Mouse (Mus musculus) lung, embryonic 15.5 days (tissue): ENCODE measurements at regions not wholly inside any gene's neighbourhood (a gene's known extent, or its start where the extent isn't known, plus 50 kb on each side); places are given as distances from the start of the nearest gene placed in this dataset.

Experiments used
- ATAC-seq: fragments of 200-750 bp; cut with Nextera tagmentation; 2 replicates; pipeline ENCODE4 v1.8.0; 2017; ENCODE audit warnings: moderate number of reproducible peaks, borderline replicate concordance; ENCODE audit not compliant: low FRiP score, low TSS enrichment; ENCODE audit errors: extremely low read depth
- H3K27ac ChIP-seq: fragments of 300-500 bp; sonication (generic); 2 replicates; pipeline ENCODE4 v1.5.1; 2015; ENCODE audit warnings: moderate library complexity, mild to moderate bottlenecking, inconsistent platforms
- H3K27me3 ChIP-seq: fragments of 300-500 bp; sonication (generic); 2 replicates; pipeline ENCODE4 v1.6.1; 2015; ENCODE audit warnings: inconsistent platforms
- H3K36me3 ChIP-seq: fragments of 300-500 bp; sonication (generic); 2 replicates; pipeline ENCODE4 v1.6.1; 2015; ENCODE audit warnings: inconsistent platforms
- H3K4me1 ChIP-seq: fragments of 300-500 bp; sonication (generic); 2 replicates; pipeline ENCODE4 v1.6.1; 2015; ENCODE audit warnings: inconsistent platforms
- H3K4me2 ChIP-seq: fragments of 300-500 bp; sonication (generic); 2 replicates; pipeline ENCODE4 v1.6.1; 2015; ENCODE audit warnings: inconsistent platforms, mild to moderate bottlenecking, moderate library complexity
- H3K4me3 ChIP-seq: fragments of 300-500 bp; sonication (generic); 2 replicates; pipeline ENCODE4 v1.5.1; 2015; ENCODE audit warnings: mild to moderate bottlenecking, inconsistent platforms
- H3K9ac ChIP-seq: fragments of 300-500 bp; sonication (generic); 2 replicates; pipeline ENCODE4 v1.6.1; 2015; ENCODE audit warnings: inconsistent platforms
- H3K9me3 ChIP-seq: fragments of 300-500 bp; sonication (generic); 2 replicates; pipeline ENCODE4 v1.6.1; 2016; ENCODE audit warnings: inconsistent platforms
- WGBS: fragments of 180-500 bp; shearing (Covaris S2); methylation state at CpG from one replicate; pipeline ENCODE4 v1.1.7; 2015; 5-methylcytosine and 5-hydroxymethylcytosine counted together

GRCm38 (mm10) chr3:21809769-21810470 lies 266.5 kb upstream of the Tbl1xr1 start:
- no peak overlapping the region for H3K4me3 ChIP-seq
- H3K27ac ChIP-seq: no peak overlapping the region
- H3K36me3 ChIP-seq: no peaks in the 10 kb centered on the region
- no peak overlapping the region for H3K9ac ChIP-seq
- no peaks in the 10 kb centered on the region for H3K4me1 ChIP-seq
- H3K4me2 ChIP-seq: no peak overlapping the region
- WGBS: 17% methylated on average over 2 of the region's 2 CpGs
- H3K9me3 ChIP-seq: no peaks in the 10 kb centered on the region
- no peak for ATAC-seq
- no peaks in the 10 kb centered on the region for H3K27me3 ChIP-seq

GRCm38 (mm10) chr3:21813401-21813800 lies 263.1 kb upstream of the Tbl1xr1 start:
- H3K27ac ChIP-seq: no peak overlapping the region
- 10% methylated on average over 1 of the region's 1 CpGs for WGBS
- H3K4me2 ChIP-seq: no peak overlapping the region
- ATAC-seq: no peak
- H3K4me3 ChIP-seq: no peak overlapping the region
- H3K4me1 ChIP-seq: 0 out of 2 replicates have a peak, but pooled peaks cover 3% of the 10 kb centered on the region
- no peaks in the 10 kb centered on the region for H3K9me3 ChIP-seq
- no peaks in the 10 kb centered on the region for H3K36me3 ChIP-seq
- H3K9ac ChIP-seq: no peak overlapping the region
- no peaks in the 10 kb centered on the region for H3K27me3 ChIP-seq

GRCm38 (mm10) chr3:21816968-21817858 lies 259.2 kb upstream of the Tbl1xr1 start:
- no peak overlapping the region for H3K9ac ChIP-seq
- H3K36me3 ChIP-seq: no peaks in the 10 kb centered on the region
- peak; percentile 52; the same call in 1 of the 2 replicates for ATAC-seq
- H3K27me3 ChIP-seq: no peaks in the 10 kb centered on the region
- H3K9me3 ChIP-seq: no peaks in the 10 kb centered on the region
- 57% methylated on average over 4 of the region's 4 CpGs for WGBS
- peak overlapping the region; percentile 2; the same call in 1 of the 2 replicates for H3K27ac ChIP-seq
- H3K4me2 ChIP-seq: no peak overlapping the region
- no peak overlapping the region for H3K4me3 ChIP-seq
- H3K4me1 ChIP-seq: peaks cover 10% of the 10 kb centered on the region; the same call in 1 of the 2 replicates

GRCm38 (mm10) chr3:21819030-21819429 lies 257.4 kb upstream of the Tbl1xr1 start:
- H3K4me1 ChIP-seq: peaks cover 10% of the 10 kb centered on the region; the same call in 1 of the 2 replicates
- WGBS: 57% methylated on average over 4 of the region's 4 CpGs
- no peaks in the 10 kb centered on the region for H3K27me3 ChIP-seq
- H3K27ac ChIP-seq: no peak overlapping the region
- no peak for ATAC-seq
- no peaks in the 10 kb centered on the region for H3K36me3 ChIP-seq
- H3K9me3 ChIP-seq: no peaks in the 10 kb centered on the region
- no peak overlapping the region for H3K4me2 ChIP-seq
- no peak overlapping the region for H3K4me3 ChIP-seq
- H3K9ac ChIP-seq: no peak overlapping the region

- WGBS: 33% methylated on average over 3 of the region's 3 CpGs
- ATAC-seq: peak; percentile 46; the same call in 1 of the 2 replicates
- Histone ChIP-seq H3K4me2 (no peak overlapping the region), H3K4me3 (no peak overlapping the region), H3K27me3 (no peaks in the 10 kb centered on the region), H3K27ac (no peak overlapping the region), H3K4me1 (peaks cover 10% of the 10 kb centered on the region; the same call in 1 of the 2 replicates), H3K9ac (no peak overlapping the region), H3K9me3 (no peaks in the 10 kb centered on the region), H3K36me3 (no peaks in the 10 kb centered on the region)
These were observed 256.3 kb upstream of the Tbl1xr1 start for GRCm38 (mm10) chr3:21820051-21820598.

- no peak for ATAC-seq
These were observed 253.8 kb upstream of the Tbl1xr1 start for GRCm38 (mm10) chr3:21822675-21823074.

GRCm38 (mm10) chr3:21823331-21823730 lies 253.1 kb upstream of the Tbl1xr1 start:
- no peak overlapping the region for H3K4me3 ChIP-seq
- H3K27me3 ChIP-seq: no peaks in the 10 kb centered on the region
- 82% methylated on average over 4 of the region's 4 CpGs for WGBS
- no peaks in the 10 kb centered on the region for H3K36me3 ChIP-seq
- H3K27ac ChIP-seq: no peak overlapping the region
- H3K9me3 ChIP-seq: no peaks in the 10 kb centered on the region
- peaks cover 7% of the 10 kb centered on the region; the same call in 1 of the 2 replicates for H3K4me1 ChIP-seq
- ATAC-seq: no peak
- H3K4me2 ChIP-seq: no peak overlapping the region
- H3K9ac ChIP-seq: no peak overlapping the region

More at GRCm38 (mm10) chr3:21822675-21823074, 253.8 kb upstream of the Tbl1xr1 start:
- no peak overlapping the region for H3K4me2 ChIP-seq
- WGBS: 80% methylated on average over 4 of the region's 4 CpGs
- no peak overlapping the region for H3K27ac ChIP-seq
- no peak overlapping the region for H3K4me3 ChIP-seq
- no peaks in the 10 kb centered on the region for H3K9me3 ChIP-seq
- H3K27me3 ChIP-seq: no peaks in the 10 kb centered on the region
- no peak overlapping the region for H3K9ac ChIP-seq
- peaks cover 7% of the 10 kb centered on the region; the same call in 1 of the 2 replicates for H3K4me1 ChIP-seq
- no peaks in the 10 kb centered on the region for H3K36me3 ChIP-seq

- H3K9ac ChIP-seq: no peak overlapping the region
- 55% methylated on average over 8 of the region's 8 CpGs for WGBS
- H3K4me2 ChIP-seq: no peak overlapping the region
- no peaks in the 10 kb centered on the region for H3K36me3 ChIP-seq
- no peaks in the 10 kb centered on the region for H3K9me3 ChIP-seq
- H3K4me1 ChIP-seq: peaks cover 7% of the 10 kb centered on the region; the same call in 1 of the 2 replicates
- no peak overlapping the region for H3K4me3 ChIP-seq
- ATAC-seq: no peak
- H3K27ac ChIP-seq: no peak overlapping the region
- H3K27me3 ChIP-seq: no peaks in the 10 kb centered on the region
These were observed 252.2 kb upstream of the Tbl1xr1 start for GRCm38 (mm10) chr3:21824101-21824880.

- Histone ChIP-seq H3K9ac (no peak overlapping the region), H3K9me3 (no peaks in the 10 kb centered on the region), H3K4me1 (peaks cover 5% of the 10 kb centered on the region; the same call in 1 of the 2 replicates), H3K4me3 (no peak overlapping the region), H3K27me3 (no peaks in the 10 kb centered on the region), H3K27ac (no peak overlapping the region), H3K36me3 (no peaks in the 10 kb centered on the region), H3K4me2 (no peak overlapping the region)
- ATAC-seq: no peak
- WGBS: 86% methylated on average over 5 of the region's 5 CpGs
These were observed 251.4 kb upstream of the Tbl1xr1 start for GRCm38 (mm10) chr3:21824913-21825610.

- Histone ChIP-seq H3K4me1 (no peaks in the 10 kb centered on the region), H3K4me2 (no peak overlapping the region), H3K36me3 (no peaks in the 10 kb centered on the region), H3K9ac (no peak overlapping the region), H3K27me3 (no peaks in the 10 kb centered on the region), H3K9me3 (no peaks in the 10 kb centered on the region), H3K4me3 (no peak overlapping the region), H3K27ac (no peak overlapping the region)
- no peak for ATAC-seq
These were observed 248.8 kb upstream of the Tbl1xr1 start for GRCm38 (mm10) chr3:21827656-21828055.

GRCm38 (mm10) chr3:21833111-21833510 lies 243.3 kb upstream of the Tbl1xr1 start:
- H3K4me3 ChIP-seq: no peak overlapping the region
- no peak overlapping the region for H3K9ac ChIP-seq
- no peak overlapping the region for H3K4me2 ChIP-seq
- H3K27ac ChIP-seq: no peak overlapping the region
- H3K36me3 ChIP-seq: no peaks in the 10 kb centered on the region
- no peak for ATAC-seq
- no peaks in the 10 kb centered on the region for H3K9me3 ChIP-seq
- H3K27me3 ChIP-seq: no peaks in the 10 kb centered on the region
- H3K4me1 ChIP-seq: no peaks in the 10 kb centered on the region
- WGBS: 91% methylated on average over 12 of the region's 12 CpGs
